Mouse (Mus musculus) kidney, embryonic 14.5 days (tissue): ENCODE results near the gene Nxn. TPM values are rescaled to one million over a fixed set of nuclear protein-coding genes. Genes with fewer than 3 reads are reported as not detected.

Experiments used
- ATAC-seq: fragments of 200-750 bp; cut with Nextera tagmentation; 2 replicates; pipeline ENCODE4 v1.8.0; 2017; ENCODE audit warnings: moderate number of reproducible peaks, mild to moderate bottlenecking, moderate TSS enrichment, moderate library complexity; ENCODE audit not compliant: low FRiP score, low TSS enrichment
- H3K27ac ChIP-seq: fragments of 300-500 bp; sonication (generic); 2 replicates; pipeline ENCODE4 v1.5.1; 2014; ENCODE audit warnings: low read depth, mild to moderate bottlenecking, low read length, moderate library complexity, mixed read lengths
- H3K27me3 ChIP-seq: fragments of 300-500 bp; sonication (generic); 2 replicates; pipeline ENCODE4 v1.6.1; 2014; ENCODE audit warnings: mild to moderate bottlenecking, low read length; ENCODE audit not compliant: control insufficient read depth, insufficient read depth
- H3K36me3 ChIP-seq: fragments of 300-500 bp; sonication (generic); 2 replicates; pipeline ENCODE4 v1.6.1; 2014; ENCODE audit warnings: low read length, mixed read lengths; ENCODE audit not compliant: control insufficient read depth, insufficient read depth
- H3K4me1 ChIP-seq: fragments of 300-500 bp; sonication (generic); 2 replicates; pipeline ENCODE4 v1.6.1; 2014; ENCODE audit warnings: low read length, mixed read lengths; ENCODE audit not compliant: control insufficient read depth, insufficient read depth
- H3K4me2 ChIP-seq: fragments of 300-500 bp; sonication (generic); replicated peaks from 2 replicates; pipeline ENCODE4 v1.6.1; 2014; ENCODE audit warnings: low read depth, mild to moderate bottlenecking, low read length
- H3K4me3 ChIP-seq: fragments of 300-500 bp; sonication (generic); 2 replicates; pipeline ENCODE4 v1.5.1; 2014; ENCODE audit warnings: mild to moderate bottlenecking, low read length
- H3K9ac ChIP-seq: fragments of 300-500 bp; sonication (generic); 2 replicates; pipeline ENCODE4 v1.6.1; 2014; ENCODE audit warnings: low read depth, mild to moderate bottlenecking, low read length, moderate library complexity
- H3K9me3 ChIP-seq: fragments of 300-500 bp; sonication (generic); 2 replicates; pipeline ENCODE4 v1.6.1; 2016; ENCODE audit warnings: low read length; ENCODE audit not compliant: control insufficient read depth
- WGBS: fragments of 180-500 bp; shearing (Covaris S2); extraction: QIAGEN DNeasy Blood & Tissue Kit; methylation state at CpG from one replicate; pipeline ENCODE4 v1.1.7; 2014; 5-methylcytosine and 5-hydroxymethylcytosine counted together
- polyA plus RNA-seq: library from polyadenylated mRNA; unstranded; fragments of >200 nt; fragmentation: Nextera tagmentation; extraction: Ambion mirVana; gene quantifications from 2 replicates; pipeline ENCODE4 v1.2.1, GENCODE M21; 2014

Gene Nxn
- polyA plus RNA-seq, 1 experiment from 2014 or later: 38.0 TPM

DNA sequence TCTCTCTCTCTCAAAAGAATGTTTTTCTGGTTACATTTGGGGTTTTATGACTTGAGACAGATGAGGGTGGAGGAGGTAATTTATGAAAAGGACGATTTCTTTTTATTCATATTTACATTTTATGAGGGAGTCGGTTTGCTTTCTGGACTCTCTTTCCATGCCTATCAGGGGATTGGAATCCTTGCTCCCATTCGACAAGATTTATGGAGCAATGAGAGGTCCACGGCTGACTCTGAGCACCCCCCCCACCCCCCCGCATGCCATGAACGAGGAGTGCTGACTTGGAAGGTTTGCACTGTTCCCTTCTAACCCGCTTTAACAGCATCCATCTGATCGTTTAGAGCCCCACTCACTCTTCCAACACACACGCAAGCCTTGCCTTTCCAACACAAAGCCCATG is 74.1 kb downstream of the Nxn start:
- Histone ChIP-seq H3K9me3 (no peaks in the 10 kb centered on the region), H3K4me1 (peaks cover 52% of the 10 kb centered on the region), H3K9ac (no peak overlapping the region), H3K4me3 (no peak overlapping the region), H3K27ac (no peak overlapping the region), H3K36me3 (no peaks in the 10 kb centered on the region), H3K4me2 (no peak overlapping the region), H3K27me3 (no peaks in the 10 kb centered on the region)
- 0 out of 2 replicates have a peak, but pooled peaks have one; percentile 7 for ATAC-seq
- WGBS: 30% methylated on average over 9 of the region's 9 CpGs

DNA sequence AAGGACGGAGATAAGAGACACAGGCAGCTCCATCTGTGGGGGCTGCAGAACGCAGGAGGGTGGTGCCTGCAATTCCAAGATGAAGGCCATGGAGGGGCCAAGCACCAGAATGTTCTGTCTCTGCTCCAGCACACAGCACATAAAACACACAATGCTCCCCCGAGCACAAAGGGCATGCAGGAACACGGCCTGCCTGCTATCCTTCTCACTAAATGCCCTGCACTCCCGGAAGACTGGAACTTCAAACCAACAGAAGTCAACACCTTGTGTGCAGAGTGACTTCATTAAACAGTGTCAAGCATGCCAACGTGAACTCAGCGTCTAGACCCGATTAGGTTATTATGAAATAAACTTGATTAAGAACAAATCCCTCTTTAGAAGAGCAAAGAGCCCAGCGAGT is 74.7 kb downstream of the Nxn start:
- Histone ChIP-seq H3K9me3 (no peaks in the 10 kb centered on the region), H3K27ac (no peak overlapping the region), H3K36me3 (no peaks in the 10 kb centered on the region), H3K27me3 (no peaks in the 10 kb centered on the region), H3K4me2 (no peak overlapping the region), H3K4me1 (peaks cover 52% of the 10 kb centered on the region), H3K4me3 (no peak overlapping the region), H3K9ac (no peak overlapping the region)
- 45% methylated on average over 9 of the region's 9 CpGs for WGBS
- ATAC-seq: no peak

DNA sequence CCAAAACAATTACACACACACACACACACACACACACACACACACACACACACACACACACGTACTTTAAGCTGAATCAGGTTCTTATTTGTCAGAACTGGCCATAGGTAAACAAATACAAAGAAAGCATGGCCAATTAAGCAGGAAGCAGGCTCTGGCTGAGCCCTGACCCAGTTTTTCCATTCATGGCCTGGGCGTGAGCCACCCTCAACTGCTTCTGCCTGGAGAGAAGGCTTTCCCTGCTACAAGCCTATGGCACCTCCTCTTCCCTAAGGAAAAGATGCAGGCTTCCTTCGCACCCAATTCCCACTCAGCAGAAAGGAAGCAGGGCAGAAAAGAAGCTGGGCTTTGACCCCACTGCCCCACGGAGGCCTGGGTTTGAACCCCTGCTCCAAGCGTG is 76.0 kb downstream of the Nxn start:
- Histone ChIP-seq H3K27me3 (no peaks in the 10 kb centered on the region), H3K27ac (no peak overlapping the region), H3K36me3 (no peaks in the 10 kb centered on the region), H3K4me1 (peaks cover 40% of the 10 kb centered on the region), H3K4me2 (no peak overlapping the region), H3K4me3 (no peak overlapping the region), H3K9me3 (no peaks in the 10 kb centered on the region), H3K9ac (no peak overlapping the region)
- WGBS: 62% methylated on average over 5 of the region's 5 CpGs
- no peak for ATAC-seq

DNA sequence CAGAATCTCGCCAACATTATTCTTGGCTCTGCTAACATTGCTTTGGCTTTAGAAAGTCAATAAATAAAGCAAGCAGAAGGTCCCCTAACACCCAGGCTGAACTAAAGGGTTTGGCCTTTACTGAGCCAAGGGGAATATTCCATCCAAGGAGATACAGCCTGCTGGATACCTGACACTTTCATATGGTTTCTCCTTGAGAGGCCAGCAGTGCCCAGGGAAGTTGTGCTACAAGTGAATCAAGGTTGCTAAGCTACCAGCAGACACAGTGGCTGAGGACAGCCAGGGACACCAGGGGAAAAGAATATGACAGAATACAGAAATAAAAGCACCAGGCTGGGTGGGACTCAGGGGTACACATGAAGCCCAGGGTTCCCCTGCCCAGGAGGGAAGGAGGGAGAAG is 76.9 kb downstream of the Nxn start:
- Histone ChIP-seq H3K4me2 (no peak overlapping the region), H3K4me3 (no peak overlapping the region), H3K27me3 (no peaks in the 10 kb centered on the region), H3K9me3 (no peaks in the 10 kb centered on the region), H3K4me1 (peaks cover 37% of the 10 kb centered on the region), H3K27ac (no peak overlapping the region), H3K36me3 (no peaks in the 10 kb centered on the region), H3K9ac (no peak overlapping the region)
- no peak for ATAC-seq
- WGBS: 79% methylated on average over 1 of the region's 1 CpGs

DNA sequence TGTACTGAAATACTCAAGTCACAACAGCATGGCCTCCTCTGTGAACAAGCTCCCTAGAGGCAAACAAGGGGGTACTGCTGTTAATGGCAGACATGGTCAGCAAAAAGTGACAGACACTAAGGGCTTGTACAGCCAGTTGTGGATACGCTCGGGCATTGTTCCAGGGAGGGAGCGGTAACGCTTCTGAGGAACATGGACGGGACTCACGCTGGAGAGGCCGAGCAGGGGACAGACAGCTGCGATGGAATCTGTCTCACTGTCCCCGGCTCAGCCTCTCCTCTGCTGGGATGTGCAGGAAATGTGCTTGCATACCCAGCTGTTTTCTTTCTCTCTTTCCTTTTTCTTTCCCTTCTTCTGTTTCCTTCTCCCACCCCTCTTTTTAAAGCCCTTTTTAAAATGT is 78.5 kb downstream of the Nxn start:
- ATAC-seq: no peak

DNA sequence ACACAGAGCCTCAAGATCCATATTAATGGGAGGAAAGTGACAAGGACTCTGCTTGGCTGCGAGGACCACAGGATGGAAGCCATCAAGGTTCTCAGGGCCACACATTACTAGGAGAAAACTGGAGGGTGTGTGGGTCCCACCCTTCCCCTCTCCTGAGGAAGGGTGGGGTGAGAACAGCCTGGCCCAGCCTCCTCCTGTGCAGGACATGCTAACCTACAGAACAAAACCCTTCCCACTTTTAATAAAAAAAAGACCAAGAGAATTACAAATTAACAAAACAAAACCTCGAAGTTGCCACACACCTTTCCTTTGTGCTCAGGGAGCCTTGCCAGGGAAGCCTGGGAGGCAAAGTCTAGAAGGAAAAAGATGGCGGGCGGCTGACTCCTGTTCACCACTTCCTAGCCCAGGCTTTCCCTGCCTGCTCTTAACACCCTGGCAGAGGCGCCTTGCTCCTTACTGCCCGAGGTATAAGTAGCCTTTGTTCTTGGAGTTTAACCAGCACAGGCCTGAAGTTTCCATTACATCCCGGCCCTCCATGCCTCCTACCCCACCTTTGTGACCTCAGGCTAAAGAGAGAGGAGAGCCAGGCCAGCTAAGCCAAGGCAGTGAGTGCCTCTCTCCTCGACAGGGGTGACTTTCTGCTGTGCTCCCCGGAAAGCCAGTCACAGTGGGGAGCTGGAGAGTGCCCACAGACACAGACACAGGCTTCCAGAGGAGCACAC is 79.1 kb downstream of the Nxn start:
- no peak for ATAC-seq
- H3K9me3 ChIP-seq: no peaks in the 10 kb centered on the region
- H3K27ac ChIP-seq: no peak overlapping the region
- no peak overlapping the region for H3K4me2 ChIP-seq
- no peaks in the 10 kb centered on the region for H3K36me3 ChIP-seq
- no peak overlapping the region; the same call in 1 of the 2 replicates for H3K9ac ChIP-seq
- no peak overlapping the region for H3K4me3 ChIP-seq
- H3K4me1 ChIP-seq: peaks cover 23% of the 10 kb centered on the region
- WGBS: 62% methylated on average over 9 of the region's 9 CpGs
- no peaks in the 10 kb centered on the region for H3K27me3 ChIP-seq

More for the DNA sequence above, 78.5 kb downstream of the Nxn start:
- H3K9me3 ChIP-seq: no peaks in the 10 kb centered on the region
- no peak overlapping the region for H3K4me3 ChIP-seq
- H3K9ac ChIP-seq: no peak overlapping the region
- no peak overlapping the region for H3K27ac ChIP-seq
- H3K4me2 ChIP-seq: no peak overlapping the region
- H3K4me1 ChIP-seq: peaks cover 29% of the 10 kb centered on the region
- WGBS: 90% methylated on average over 9 of the region's 9 CpGs
- no peaks in the 10 kb centered on the region for H3K36me3 ChIP-seq
- no peaks in the 10 kb centered on the region for H3K27me3 ChIP-seq

DNA sequence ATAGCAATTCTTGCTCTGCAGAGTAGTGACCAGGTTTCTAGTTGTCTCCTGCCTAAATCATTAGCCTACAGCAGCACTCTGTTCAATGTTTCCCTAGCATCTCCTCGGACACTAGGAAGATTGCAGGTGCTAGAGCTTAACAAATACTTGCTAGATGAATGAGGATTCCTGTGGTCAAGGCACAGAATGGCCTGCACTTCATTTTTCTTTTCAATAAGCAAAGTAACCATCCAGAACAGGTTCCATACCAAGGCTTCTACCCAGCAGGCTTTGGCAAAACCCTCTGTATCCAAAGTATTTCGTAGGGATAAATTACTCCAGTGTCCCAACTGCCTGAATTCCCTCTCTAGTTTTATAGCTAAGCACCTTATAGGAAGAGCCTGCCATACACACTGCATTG is 81.0 kb downstream of the Nxn start:
- 54% methylated on average over 2 of the region's 2 CpGs for WGBS
- no peak overlapping the region for H3K4me2 ChIP-seq
- H3K4me1 ChIP-seq: peaks cover 9% of the 10 kb centered on the region
- ATAC-seq: no peak
- no peak overlapping the region for H3K4me3 ChIP-seq
- no peaks in the 10 kb centered on the region for H3K36me3 ChIP-seq
- H3K27me3 ChIP-seq: no peaks in the 10 kb centered on the region
- no peaks in the 10 kb centered on the region for H3K9me3 ChIP-seq
- H3K9ac ChIP-seq: no peak overlapping the region
- no peak overlapping the region for H3K27ac ChIP-seq

DNA sequence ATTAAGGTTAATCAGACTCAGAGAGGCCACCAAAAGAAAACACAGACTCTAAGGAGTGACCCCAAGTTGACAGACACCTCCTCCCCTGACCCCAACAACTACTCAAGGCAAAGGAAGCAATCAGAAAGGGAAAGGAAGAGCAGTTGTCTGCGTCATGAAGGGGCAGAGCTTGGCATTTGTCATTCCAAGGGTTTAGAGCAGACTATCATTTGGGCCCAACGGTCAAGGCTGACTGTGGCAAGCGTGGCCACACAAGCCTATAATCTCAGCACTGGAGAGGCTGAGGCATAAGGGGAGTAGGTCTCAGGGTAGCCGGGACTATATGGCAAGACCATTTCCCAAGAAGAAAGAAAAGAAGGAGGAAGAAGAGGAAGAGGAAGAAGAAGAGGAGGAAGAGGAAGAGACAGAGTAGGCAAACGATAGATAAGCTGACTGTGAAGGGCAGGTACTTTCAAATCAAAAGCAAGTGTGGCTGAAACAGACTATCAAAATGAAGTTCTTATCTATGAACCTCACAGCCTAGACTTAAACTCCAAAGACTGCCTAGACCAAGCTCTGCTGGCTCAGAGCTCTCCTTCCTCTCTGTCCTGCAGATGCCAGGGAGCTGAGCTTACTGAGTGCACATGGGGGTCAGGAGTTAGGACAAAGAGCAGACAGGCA is 83.0 kb downstream of the Nxn start:
- 69% methylated on average over 5 of the region's 5 CpGs for WGBS
- Histone ChIP-seq H3K4me3 (no peak overlapping the region), H3K36me3 (no peaks in the 10 kb centered on the region), H3K27ac (no peak overlapping the region), H3K9me3 (no peaks in the 10 kb centered on the region), H3K9ac (no peak overlapping the region), H3K4me1 (peaks cover 8% of the 10 kb centered on the region; the same call in 1 of the 2 replicates), H3K27me3 (no peaks in the 10 kb centered on the region), H3K4me2 (no peak overlapping the region)
- ATAC-seq: no peak

DNA sequence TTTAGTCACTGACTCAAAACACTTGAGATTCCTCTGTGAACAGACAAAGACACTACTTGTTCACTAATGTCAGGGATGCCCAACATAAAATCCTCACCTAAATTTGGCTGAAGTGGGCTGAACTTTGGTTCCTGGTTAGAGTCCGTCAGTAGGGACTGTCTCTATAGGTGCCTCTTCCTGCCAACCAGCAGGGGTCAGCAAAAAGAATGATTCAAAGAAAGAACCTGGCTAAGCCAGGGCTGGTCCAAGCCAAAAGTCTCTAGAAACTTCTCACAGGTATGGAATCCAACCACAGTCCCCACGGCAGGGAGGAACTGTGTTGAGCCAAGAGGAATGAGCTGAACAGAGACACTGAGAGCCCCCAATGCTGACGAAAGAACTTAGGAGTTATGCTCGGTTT is 84.2 kb downstream of the Nxn start:
- no peaks in the 10 kb centered on the region for H3K36me3 ChIP-seq
- no peak for ATAC-seq
- H3K4me1 ChIP-seq: peaks cover 20% of the 10 kb centered on the region
- no peak overlapping the region for H3K9ac ChIP-seq
- no peaks in the 10 kb centered on the region for H3K27me3 ChIP-seq
- no peak overlapping the region for H3K4me3 ChIP-seq
- H3K9me3 ChIP-seq: no peaks in the 10 kb centered on the region
- no peak overlapping the region for H3K27ac ChIP-seq
- 81% methylated on average over 4 of the region's 4 CpGs for WGBS
- H3K4me2 ChIP-seq: no peak overlapping the region
